Mouse (Mus musculus) G1E (cell line): ENCODE measurements around the gene Cd8a. TPM values are rescaled to one million over a fixed set of nuclear protein-coding genes. Genes with fewer than 3 reads are reported as not detected.

ENCODE experiments used
- ATAC-seq: 2 replicates; pipeline ENCODE4 v1.8.0; 2016; ENCODE audit warnings: mild to moderate bottlenecking; ENCODE audit not compliant: insufficient number of reproducible peaks, poor library complexity, low FRiP score, severe bottlenecking; ENCODE audit errors: extremely low read depth
- DNase-seq: peaks from one replicate; pipeline ENCODE4 v3.0.0; 2012; ENCODE audit warnings: low spot score
- H3K27me3 ChIP-seq: 2 replicates; pipeline ENCODE4 v1.6.1; 2012; ENCODE audit warnings: mild to moderate bottlenecking, low read length, inconsistent platforms; ENCODE audit not compliant: insufficient read depth
- H3K36me3 ChIP-seq: replicated peaks from 2 replicates; pipeline ENCODE3; 2012; ENCODE audit warnings: mild to moderate bottlenecking, inconsistent platforms
- H3K4me1 ChIP-seq: 2 replicates; pipeline ENCODE4 v1.6.1; 2012; ENCODE audit warnings: low read depth, low read length, inconsistent platforms, mixed read lengths; ENCODE audit not compliant: insufficient read depth
- H3K4me3 ChIP-seq: 2 replicates; pipeline ENCODE4 v1.5.1; 2012; ENCODE audit warnings: low read depth, mild to moderate bottlenecking, inconsistent platforms, low read length, moderate library complexity, mixed read lengths
- H3K9me3 ChIP-seq: replicated peaks from 2 replicates; pipeline ENCODE4 v1.6.1; 2012; ENCODE audit warnings: inconsistent platforms
- CTCF ChIP-seq: IDR thresholded peaks from 2 replicates; pipeline ENCODE4 v1.5.1; 2012; ENCODE audit warnings: low read depth, low read length, inconsistent platforms, mixed read lengths
- GATA1 ChIP-seq: IDR thresholded peaks from 2 replicates; pipeline ENCODE4 v1.6.1; 2012; ENCODE audit warnings: borderline replicate concordance, low read length, inconsistent platforms, mixed read lengths
- GATA2 ChIP-seq: IDR thresholded peaks from 2 replicates; pipeline ENCODE4 v1.6.1; 2012; ENCODE audit warnings: low read depth, low read length, inconsistent platforms, borderline replicate concordance
- POLR2AphosphoS5 ChIP-seq: IDR thresholded peaks from 2 replicates; pipeline ENCODE4 v1.6.1; 2012; ENCODE audit warnings: low read depth, low read length, inconsistent platforms; ENCODE audit not compliant: insufficient replicate concordance
- TAL1 ChIP-seq: conservative IDR thresholded peaks from 2 replicates; pipeline ENCODE4 v1.6.1; 2012; ENCODE audit warnings: low read depth, low read length, inconsistent platforms, mixed read lengths
- polyA plus RNA-seq: library from polyadenylated mRNA; stranded (reverse); fragments of >175 nt; gene quantifications from 2 replicates; pipeline ENCODE4 v1.2.3, GENCODE M21; 2012
- total RNA-seq, 2 experiments: library from RNA; stranded (forward) in 1 of 2; stranded (reverse) in 1 of 2; fragments of 200-1000 nt in 1 of 2; fragments of >200 nt in 1 of 2; fragmentation: Nextera tagmentation in 1 of 2; gene quantifications; 2 replicates each; pipeline ENCODE4 v1.2.3; 2014 to 2017

Cd8a gene
- total and polyA plus RNA-seq, 3 experiments, result 0.22 TPM; not detected in 2

- Histone ChIP-seq H3K27me3 (peaks cover 12% of the 10 kb centered on the region), H3K4me1 (no peaks in the 10 kb centered on the region), H3K9me3 (no peaks in the 10 kb centered on the region), H3K36me3 (no peaks in the 10 kb centered on the region), H3K4me3 (no peak overlapping the region)
- no peak for DNase-seq
- no peak for ATAC-seq
- TF ChIP-seq TAL1 (no peak), POLR2AphosphoS5 (no peak), GATA1 (no peak), GATA2 (no peak), CTCF (no peak)
Observed at GRCm38 (mm10) chr6:71333578-71334273, 39.5 kb upstream of the Cd8a start.

DNA sequence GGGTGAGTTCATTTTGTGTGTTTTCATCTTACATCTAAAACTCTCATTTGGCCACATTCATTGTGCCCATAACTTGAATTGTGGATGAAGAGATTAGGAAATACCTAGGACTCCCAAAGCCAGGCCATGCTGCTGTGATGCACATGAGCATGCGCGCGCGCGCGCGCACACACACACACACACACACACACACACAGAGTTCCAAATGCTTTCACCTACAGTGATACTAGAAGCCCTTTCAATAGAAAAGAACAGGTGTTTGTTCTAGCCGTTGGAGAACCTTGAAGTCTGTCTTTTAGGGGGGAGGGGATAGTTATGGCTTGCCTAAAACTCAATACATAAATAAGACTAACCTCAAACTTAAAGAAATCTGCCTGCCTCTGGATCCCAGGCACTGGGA lies 35.6 kb upstream of the Cd8a start:
- ATAC-seq (no peak), DNase-seq (no peak)
- Histone ChIP-seq H3K4me1 (no peaks in the 10 kb centered on the region), H3K9me3 (no peaks in the 10 kb centered on the region), H3K36me3 (no peaks in the 10 kb centered on the region), H3K4me3 (no peak overlapping the region), H3K27me3 (peaks cover 17% of the 10 kb centered on the region)
- TF ChIP-seq GATA2 (no peak), GATA1 (no peak), CTCF (no peak), POLR2AphosphoS5 (no peak), TAL1 (no peak)

DNA sequence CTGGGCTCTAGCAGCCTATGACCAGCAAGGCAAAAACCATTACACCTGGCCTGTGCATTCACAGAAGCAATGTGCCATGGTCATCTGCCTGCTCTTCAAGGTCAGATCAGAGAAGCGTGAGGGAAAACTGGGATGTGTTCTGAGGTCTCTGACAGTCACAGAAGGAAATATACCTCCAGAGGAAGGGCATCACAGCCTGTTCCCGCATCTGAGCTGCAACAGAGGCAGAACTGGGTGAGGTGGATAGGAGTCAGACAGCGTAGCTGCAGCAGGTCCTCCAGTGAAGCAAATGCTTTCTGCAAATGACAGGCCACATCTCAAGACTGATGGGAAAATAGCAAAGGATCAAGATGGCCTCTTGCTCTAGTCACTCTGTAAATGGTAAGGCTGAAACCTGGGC lies 34.3 kb upstream of the Cd8a start:
- Histone ChIP-seq H3K36me3 (no peaks in the 10 kb centered on the region), H3K27me3 (peaks cover 17% of the 10 kb centered on the region), H3K4me1 (no peaks in the 10 kb centered on the region), H3K4me3 (no peak overlapping the region), H3K9me3 (no peaks in the 10 kb centered on the region)
- no peak for ATAC-seq
- TF ChIP-seq TAL1, result no peak
- TF ChIP-seq CTCF, result no peak
- no peak for TF ChIP-seq GATA2
- TF ChIP-seq GATA1, result no peak
- TF ChIP-seq POLR2AphosphoS5, result no peak
- DNase-seq, result no peak

GRCm38 (mm10) chr6:71339351-71339750 lies 33.9 kb upstream of the Cd8a start:
- Histone ChIP-seq H3K27me3 (peaks cover 17% of the 10 kb centered on the region), H3K36me3 (no peaks in the 10 kb centered on the region), H3K9me3 (no peaks in the 10 kb centered on the region), H3K4me1 (no peaks in the 10 kb centered on the region), H3K4me3 (no peak overlapping the region)
- ATAC-seq (no peak), DNase-seq (no peak)
- no peak for TF ChIP-seq GATA1
- no peak for TF ChIP-seq POLR2AphosphoS5
- TF ChIP-seq TAL1, result no peak
- no peak for TF ChIP-seq CTCF
- TF ChIP-seq GATA2, result no peak

DNA sequence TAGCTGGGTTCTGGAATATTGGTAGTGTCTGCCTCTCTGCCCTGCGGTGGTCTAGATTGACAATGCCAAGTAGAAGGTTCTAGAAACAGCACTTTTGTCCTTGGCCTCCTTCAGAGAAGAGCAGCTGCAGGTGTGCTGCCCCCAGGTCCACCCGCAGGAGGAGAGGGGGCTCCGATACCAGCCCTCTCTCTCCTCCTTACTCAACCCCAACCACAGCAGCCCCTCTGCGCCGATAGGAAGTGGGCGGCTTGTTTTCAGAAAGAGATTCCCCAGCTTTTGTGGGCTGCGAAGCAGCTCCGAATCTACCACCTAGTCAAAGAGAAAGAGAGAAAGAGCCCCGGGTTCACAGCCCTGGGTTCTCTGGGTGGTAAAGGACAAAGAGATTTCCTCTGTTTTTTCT lies 32.0 kb upstream of the Cd8a start:
- Histone ChIP-seq H3K36me3 (no peaks in the 10 kb centered on the region), H3K27me3 (peaks cover 14% of the 10 kb centered on the region), H3K9me3 (no peaks in the 10 kb centered on the region), H3K4me3 (no peak overlapping the region), H3K4me1 (no peaks in the 10 kb centered on the region)
- no peak for ATAC-seq
- DNase-seq, result no peak
- TF ChIP-seq CTCF (no peak), POLR2AphosphoS5 (no peak), TAL1 (no peak), GATA2 (no peak), GATA1 (no peak)

- Histone ChIP-seq H3K9me3 (peaks cover 5% of the 10 kb centered on the region; the same call in 1 of the 2 replicates), H3K4me1 (no peaks in the 10 kb centered on the region), H3K27me3 (peaks cover 6% of the 10 kb centered on the region; the same call in 1 of the 2 replicates), H3K4me3 (no peak overlapping the region), H3K36me3 (no peaks in the 10 kb centered on the region)
- DNase-seq (no peak), ATAC-seq (no peak)
- TF ChIP-seq GATA2 (no peak), CTCF (no peak), TAL1 (no peak), POLR2AphosphoS5 (no peak)
Observed at GRCm38 (mm10) chr6:71348006-71348405, 25.2 kb upstream of the Cd8a start.
